Mouse (Mus musculus): ENCODE measurements around the gene 1700012B09Rik.

GRCm38 (mm10) chr9:14721610-14722009 is 49.2 kb downstream of the 1700012B09Rik start:
- TF ChIP-seq ZKSCAN1 (IDR thresholded peaks at IDR 0.05; ENCODE audit: low read depth, low read length) (no peak), NRF1 (IDR thresholded peaks at IDR 0.05; ENCODE audit: insufficient read depth, low read depth, low read length, poor library complexity, severe bottlenecking) (no peak), UBTF (IDR thresholded peaks at IDR 0.05; ENCODE audit: borderline replicate concordance, insufficient read depth, low read depth, low read length) (no peak)

Data from MEL (cell line).